Mouse (Mus musculus) spleen, adult 2 months (tissue): Measurements from ENCODE around the gene Abhd11.

Experiments used
- CTCF ChIP-seq: fragments of 200-500 bp; IDR thresholded peaks from 2 replicates; pipeline ENCODE4 v1.5.1; 2011; ENCODE audit warnings: mild to moderate bottlenecking, inconsistent platforms; ENCODE audit not compliant: insufficient read depth, insufficient read length, insufficient replicate concordance; ENCODE audit errors: extremely low read depth
- POLR2A ChIP-seq: fragments of 200-500 bp; IDR thresholded peaks from 2 replicates; pipeline ENCODE4 v1.6.1; 2011; ENCODE audit warnings: low read depth, low read length, inconsistent platforms

DNA sequence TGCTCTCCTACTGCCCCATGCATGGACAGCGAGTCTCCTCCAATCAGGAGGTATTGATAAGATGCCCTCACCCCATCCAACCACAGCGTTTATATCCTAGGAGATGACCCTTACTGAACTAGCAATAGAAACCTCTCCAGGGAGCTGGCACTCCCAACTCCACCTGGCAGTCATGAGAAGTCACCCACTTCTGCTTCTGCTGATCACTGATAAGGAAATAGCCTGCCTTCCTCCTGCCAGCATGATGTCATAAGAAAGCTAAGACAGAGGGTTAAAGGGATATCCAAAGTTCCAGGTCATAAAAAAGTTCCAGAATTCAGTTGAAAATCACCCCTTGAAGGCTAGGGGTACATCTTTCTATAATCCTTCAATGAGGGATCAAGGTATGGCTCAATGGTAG lies 32.8 kb upstream of the Abhd11 start:
- TF ChIP-seq POLR2A, result no peak
- TF ChIP-seq CTCF, result no peak
